Mouse (Mus musculus): ENCODE results near the gene Fam171a2.

- no peak for TF ChIP-seq GATA1 (IDR thresholded peaks at IDR 0.05; ENCODE audit: borderline replicate concordance, low read length)
- no peak for TF ChIP-seq FLI1 (IDR thresholded peaks at IDR 0.05; ENCODE audit: low read length)
Observed at GRCm38 (mm10) chr11:102480111-102480510, 32.6 kb upstream of the Fam171a2 start.
